Mouse (Mus musculus) telencephalon, adult 2 months (tissue): ENCODE data around the gene Sdhd.

Source experiments
- DNase-seq: peaks from one replicate; pipeline ENCODE4 v3.0.0-alpha.2; 2011; ENCODE audit warnings: low read depth, low spot score

The Sdhd gene

GRCm38 (mm10) chr9:50586955-50587354 lies 16.7 kb downstream of the Sdhd start:
- DNase-seq: no peak

GRCm38 (mm10) chr9:50585145-50585818 lies 18.3 kb downstream of the Sdhd start:
- DNase-seq: no peak

- DNase-seq: no peak
These were observed 23.2 kb downstream of the Sdhd start for GRCm38 (mm10) chr9:50580370-50580769.

- no peak for DNase-seq
These were observed 33.8 kb downstream of the Sdhd start for GRCm38 (mm10) chr9:50569599-50570525.

GRCm38 (mm10) chr9:50567881-50568280 lies 35.7 kb downstream of the Sdhd start:
- DNase-seq: no peak

- no peak for DNase-seq
These were observed 36.2 kb downstream of the Sdhd start for GRCm38 (mm10) chr9:50567372-50567771.

- DNase-seq: no peak
These were observed 37.7 kb downstream of the Sdhd start for GRCm38 (mm10) chr9:50565940-50566339.

GRCm38 (mm10) chr9:50565173-50565572 lies 38.4 kb downstream of the Sdhd start:
- DNase-seq: no peak

- no peak for DNase-seq
These were observed 41.7 kb downstream of the Sdhd start for GRCm38 (mm10) chr9:50561918-50562360.

GRCm38 (mm10) chr9:50561145-50561917 lies 42.3 kb downstream of the Sdhd start, which contains the start of gene Tex12:
Gene Tex12 (minus strand): TSS chr9:50561325.
- no peak for DNase-seq

- DNase-seq: no peak
These were observed 48.5 kb downstream of the Sdhd start, which contains the start of gene Bco2 for GRCm38 (mm10) chr9:50555094-50555446. Gene Bco2 (minus strand): TSS chr9:50555181.

GRCm38 (mm10) chr9:50554241-50555093 lies 49.1 kb downstream of the Sdhd start, which contains the start of gene Il18:
Gene Il18 (plus strand): TSS chr9:50554827.
- peak; percentile 86 for DNase-seq

GRCm38 (mm10) chr9:50553547-50553946 lies 50.1 kb downstream of the Sdhd start:
- no peak for DNase-seq

- DNase-seq: no peak
These were observed 51.4 kb downstream of the Sdhd start for GRCm38 (mm10) chr9:50552206-50552605.

- DNase-seq: no peak
These were observed 54.7 kb downstream of the Sdhd start for GRCm38 (mm10) chr9:50548936-50549335.

GRCm38 (mm10) chr9:50547859-50548478 lies 55.6 kb downstream of the Sdhd start:
- DNase-seq: no peak
